Mouse (Mus musculus) stomach, postnatal 0 days (tissue): ENCODE measurements around the gene Pou3f3.

ENCODE experiments used
- CTCF ChIP-seq: IDR thresholded peaks from 2 replicates; pipeline ENCODE4 v1.5.1; 2016; ENCODE audit warnings: antibody characterized with exemption, low read depth, mild to moderate bottlenecking, moderate library complexity
- EP300 ChIP-seq: optimal IDR thresholded peaks from 2 replicates; pipeline ENCODE3; 2016; ENCODE audit warnings: antibody characterized with exemption

DNA sequence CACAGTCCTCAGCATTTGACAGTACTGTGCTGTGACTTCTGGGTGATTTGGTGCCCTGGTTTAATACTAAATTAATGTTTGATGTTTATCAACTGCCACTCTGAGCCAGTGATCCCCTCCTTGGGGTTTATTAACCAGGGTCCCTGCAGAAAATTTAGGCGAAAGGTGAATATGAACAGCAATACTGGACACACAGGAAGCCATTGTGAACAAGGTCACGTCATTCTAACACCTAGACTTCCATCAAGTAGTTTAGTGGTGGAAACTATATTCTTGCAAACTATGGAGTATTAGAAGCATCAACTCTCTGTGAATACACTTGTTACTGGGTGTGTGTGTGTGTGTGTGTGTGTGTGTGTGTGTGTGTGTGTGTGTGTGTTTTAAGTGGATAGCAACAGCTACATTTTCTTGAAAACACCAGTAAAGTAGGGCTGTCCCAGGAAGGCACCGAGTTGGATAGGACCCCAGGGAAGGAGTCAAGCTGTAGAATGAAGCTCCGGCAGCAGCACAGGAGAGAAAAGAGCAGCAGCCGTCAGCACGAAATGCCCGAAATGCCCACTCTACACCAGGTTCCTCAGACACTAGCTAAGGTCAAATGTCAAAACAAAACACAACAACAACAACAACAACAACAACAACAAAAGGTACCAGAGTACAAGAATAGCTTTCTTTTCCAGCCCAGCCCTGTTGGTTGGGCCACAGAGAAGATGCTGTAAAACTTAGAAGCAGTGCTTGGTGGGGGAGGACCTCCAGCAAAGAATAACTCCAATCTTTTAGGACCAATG, 7.6 kb upstream of the Pou3f3 start:
- no peak for TF ChIP-seq CTCF
- no peak for TF ChIP-seq EP300
